Mouse (Mus musculus) liver, embryonic 14.5 days (tissue): Measurements from ENCODE around the gene Gm49361.

Experiments
- CTCF ChIP-seq: IDR thresholded peaks from 2 replicates; pipeline ENCODE4 v1.5.1; 2016; ENCODE audit warnings: antibody characterized with exemption, low read depth, control low read depth
- EP300 ChIP-seq: IDR thresholded peaks from 2 replicates; pipeline ENCODE4 v1.6.1; 2016; ENCODE audit warnings: antibody characterized with exemption, low read depth

GRCm38 (mm10) chr14:57692517-57693130 lies 53.3 kb downstream of the Gm49361 start:
- peak; percentile 83 for TF ChIP-seq EP300
- TF ChIP-seq CTCF, result no peak
